Mouse (Mus musculus) adrenal gland, postnatal 4 days (tissue): Measurements from ENCODE around the gene Mptx2. TPM values are rescaled to one million over a fixed set of nuclear protein-coding genes. Genes with fewer than 3 reads are reported as not detected.
"Not testable (repeated sequence)": the region's sequence is repeated elsewhere in the genome, so short reads cannot be mapped to it uniquely, and the experiment has no call there.

ENCODE experiments used
- DNase-seq, 2 experiments: peaks; one replicate each; pipeline ENCODE4 v3.0.0; 2021 to 2022; ENCODE audit warnings: low spot score in 2 of 2, mixed read lengths in 2 of 2
- long read RNA-seq, 2 experiments: library from polyadenylated mRNA; stranded (forward); transcript quantifications; one replicate each; pipeline ENCODE4 v2.0.0; 2021
- total RNA-seq, 2 experiments: library from RNA; stranded (reverse); gene quantifications; 2 replicates each; pipeline ENCODE4 v1.2.3; 2021

Mptx2 gene
- not detected for total RNA-seq
- long read RNA-seq, experiment 1, result 0 reads
- long read RNA-seq, experiment 2, result 0 reads

DNA sequence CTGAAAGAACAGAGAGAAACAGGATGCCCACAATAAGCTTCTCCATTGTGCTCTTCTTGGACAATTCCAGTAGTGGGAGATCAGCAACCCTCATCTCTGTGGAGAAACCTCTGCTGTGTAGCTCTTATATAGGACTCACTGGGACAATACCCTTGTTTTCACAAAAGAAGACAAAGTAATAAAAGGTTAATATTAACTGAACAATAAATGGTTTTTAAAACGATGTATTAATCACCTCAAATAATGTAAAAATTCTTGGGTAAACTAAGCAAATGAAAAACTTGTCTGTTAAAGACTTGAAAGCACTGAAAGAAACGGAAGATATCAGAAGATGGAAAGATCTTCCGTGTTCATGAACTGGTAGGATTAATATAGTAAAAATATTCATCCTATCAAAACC, at the start of gene Mptx2:
Gene Mptx2, minus strand, starts transcription at position 101 of the 400 bp plus-strand sequence.
- no peak for DNase-seq

DNA sequence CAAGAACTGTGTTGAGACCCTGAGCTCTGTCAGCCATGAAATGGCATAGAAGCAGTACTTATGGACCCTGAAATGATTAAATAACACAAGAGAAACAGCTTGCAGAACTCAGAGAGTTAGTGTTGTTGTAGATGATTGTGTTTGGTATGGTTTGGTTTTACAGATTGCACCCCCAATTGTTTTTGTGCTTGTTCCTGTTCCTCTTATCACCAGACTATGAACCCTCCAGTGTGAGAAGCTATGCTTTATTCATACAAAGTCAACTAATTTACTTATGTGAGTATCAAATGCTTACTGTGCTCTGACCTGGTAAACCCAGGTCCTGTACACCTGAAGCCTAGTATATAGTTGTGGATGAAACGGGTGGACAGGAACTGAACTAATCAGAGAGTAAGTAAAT, 49.0 kb upstream of the Mptx2 start:
- no peak for DNase-seq

DNA sequence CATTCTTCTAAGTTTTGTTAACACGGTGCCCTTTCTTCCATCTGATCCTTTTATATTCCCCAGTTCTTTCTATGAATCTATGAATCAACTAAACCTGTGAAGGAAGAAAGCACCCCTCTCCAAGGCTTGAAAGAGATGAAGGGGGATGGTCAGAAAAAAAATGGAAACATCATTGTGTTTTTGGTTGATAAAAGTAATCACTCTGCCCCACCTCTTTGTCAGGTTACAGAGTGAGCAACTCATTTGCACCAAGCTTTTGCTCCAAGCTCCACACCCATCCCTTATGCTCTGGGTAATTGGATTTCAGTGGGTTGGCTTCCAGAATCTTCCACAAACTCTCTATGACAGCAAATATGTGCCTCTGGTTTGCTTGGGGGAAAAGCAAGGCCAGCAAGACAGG, 47.8 kb upstream of the Mptx2 start:
- no peak for DNase-seq

- DNase-seq, result no peak
These were observed 47.4 kb upstream of the Mptx2 start for GRCm38 (mm10) chr1:173324961-173325360.

- DNase-seq, result no peak
These were observed 46.4 kb upstream of the Mptx2 start for GRCm38 (mm10) chr1:173323839-173324585.

GRCm38 (mm10) chr1:173322249-173322627, 44.7 kb upstream of the Mptx2 start:
- no peak for DNase-seq

DNA sequence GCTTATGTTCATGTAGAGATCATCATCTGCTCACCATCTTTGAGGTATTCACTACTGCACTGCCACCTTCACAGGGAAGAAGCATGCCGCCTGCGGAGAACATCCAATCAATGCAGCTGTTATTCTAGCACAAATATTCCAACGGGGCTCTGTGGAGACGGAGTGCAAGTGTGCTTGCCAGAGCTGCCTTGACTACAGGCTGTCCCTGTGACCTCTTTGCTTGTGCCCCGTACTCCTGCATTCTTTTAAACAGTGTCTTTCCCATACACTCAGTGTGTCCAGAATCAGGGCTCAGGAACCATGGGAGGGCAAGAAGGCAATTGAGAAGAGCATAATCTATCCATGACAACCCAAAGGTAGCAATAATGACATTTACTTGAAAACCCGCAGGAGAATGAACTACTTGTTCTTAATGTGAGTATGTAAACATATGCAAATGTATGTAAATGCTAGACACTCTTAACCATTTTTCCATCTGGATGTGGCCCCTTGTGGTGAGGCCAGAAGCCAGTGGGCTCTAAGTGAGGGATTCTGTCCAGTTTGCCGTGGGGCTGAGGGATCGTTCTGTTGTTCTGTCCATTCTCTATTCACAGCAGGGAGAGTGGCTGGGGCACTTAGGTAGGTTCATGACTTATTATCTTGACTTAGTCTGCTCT, 44.1 kb upstream of the Mptx2 start:
- DNase-seq, result no peak

DNA sequence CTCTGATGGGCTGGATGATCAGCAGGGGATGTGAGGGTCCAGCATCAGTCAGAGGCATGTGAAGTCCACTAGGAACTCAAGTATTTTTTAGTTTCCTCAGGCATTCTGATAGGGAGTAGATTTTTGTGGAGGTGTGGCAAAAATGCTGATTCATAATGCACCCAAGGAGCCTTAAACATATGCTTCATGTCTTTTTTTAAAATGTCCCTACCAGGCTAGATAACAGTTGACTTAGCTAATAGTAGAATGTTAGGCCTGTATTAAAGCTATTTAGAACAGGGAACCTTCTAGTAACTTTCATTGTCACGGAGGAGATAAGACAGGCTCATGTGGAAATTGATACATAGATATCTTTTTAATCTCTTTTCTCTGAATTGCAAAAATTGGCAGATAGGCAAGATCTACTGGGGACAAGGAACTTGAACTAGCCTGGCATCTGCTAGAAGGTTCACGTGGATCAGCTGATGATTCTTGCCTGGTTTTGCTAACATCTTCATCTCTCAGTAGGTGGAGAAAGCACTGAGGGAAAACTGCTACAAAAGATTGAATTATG, 40.4 kb upstream of the Mptx2 start:
- DNase-seq, result no peak

DNA sequence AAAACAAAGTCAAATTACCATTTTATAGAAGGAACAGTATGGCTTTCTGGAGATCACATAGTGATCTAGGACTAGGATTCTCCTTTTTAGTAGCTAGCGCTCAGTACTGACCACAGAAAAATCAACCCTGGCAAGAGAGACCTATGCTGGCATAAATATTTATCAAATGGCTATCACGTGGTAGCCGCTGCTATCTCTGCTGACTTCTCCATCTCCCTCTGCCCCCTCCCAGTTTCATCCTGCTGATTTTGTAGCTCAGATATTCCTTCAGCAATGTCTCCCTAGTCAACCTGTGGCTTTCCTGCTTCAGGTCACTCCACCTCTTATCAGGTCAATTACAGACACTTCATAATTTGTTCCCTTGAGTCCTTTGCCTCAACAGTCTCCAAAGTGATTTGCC, 38.1 kb upstream of the Mptx2 start:
- DNase-seq, result no peak

DNA sequence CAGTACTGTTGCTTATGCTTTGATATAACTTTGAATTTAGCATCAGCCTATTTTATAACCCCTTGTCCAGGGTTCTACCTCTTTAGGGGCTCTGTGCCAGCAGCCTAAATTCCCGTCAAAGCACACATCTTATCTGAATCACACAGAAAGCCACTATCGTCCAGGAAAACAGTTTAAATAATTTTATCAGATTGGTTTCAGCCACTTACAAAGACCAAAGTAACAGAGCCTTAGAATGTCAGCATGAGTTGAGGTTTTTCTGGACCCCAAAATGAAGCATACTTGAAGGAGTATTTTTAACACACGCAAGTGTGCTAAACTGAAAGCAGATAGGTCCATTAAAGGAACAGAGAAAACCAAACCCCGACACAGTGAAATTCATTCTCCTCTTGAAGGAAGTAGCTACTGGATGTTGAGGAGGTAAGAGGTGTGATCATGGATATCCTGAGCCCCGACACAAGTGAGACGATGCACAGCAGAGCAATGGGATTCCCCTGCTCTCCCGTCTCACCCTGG, 36.0 kb upstream of the Mptx2 start:
- DNase-seq, result not testable (repeated sequence)

GRCm38 (mm10) chr1:173302795-173303194, 25.2 kb upstream of the Mptx2 start:
- not testable (repeated sequence) for DNase-seq

DNA sequence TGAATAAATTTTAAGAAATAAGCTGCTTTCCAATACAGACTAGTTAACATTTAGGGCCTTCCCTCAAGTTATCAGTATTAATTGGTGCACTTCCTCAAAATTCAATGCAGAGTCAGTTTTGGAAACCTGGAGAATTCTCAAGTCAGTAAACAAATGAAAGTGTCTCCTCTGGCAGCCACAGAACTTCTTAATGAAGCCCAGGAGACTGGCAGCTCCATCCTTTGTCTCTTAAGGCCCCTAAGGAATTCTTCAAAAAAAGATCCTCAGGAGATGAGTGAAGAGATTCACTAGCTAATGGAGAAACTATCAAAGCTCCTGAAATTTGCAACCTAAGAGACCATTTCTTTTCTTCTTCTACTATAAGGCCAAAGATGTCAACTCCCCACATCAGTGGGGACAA, 11.9 kb downstream of the Mptx2 start, which contains the start of gene Olfr418:
Gene Olfr418, plus strand, starts transcription at position 301 of the 400 bp plus-strand sequence.
- no peak for DNase-seq

GRCm38 (mm10) chr1:173249888-173250287, 27.7 kb downstream of the Mptx2 start:
- no peak for DNase-seq

DNA sequence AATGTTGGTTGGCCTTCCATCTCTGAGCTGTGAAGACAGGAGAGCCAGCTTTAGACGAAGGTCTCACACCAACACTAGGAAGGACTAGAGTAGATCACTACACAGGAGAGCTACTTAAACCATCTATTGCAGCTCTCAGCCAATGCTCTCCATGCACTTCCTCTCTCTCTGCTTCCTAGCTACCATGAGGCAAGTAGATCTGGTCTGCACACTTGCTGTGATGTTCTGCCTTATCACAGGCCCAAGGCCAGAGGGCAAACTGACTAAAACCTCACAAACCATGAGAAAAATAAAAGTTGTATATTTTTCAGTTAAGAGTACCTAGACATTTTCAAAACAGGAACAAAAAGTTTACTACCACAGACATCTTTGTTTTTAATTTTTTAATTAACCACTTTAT, 40.6 kb downstream of the Mptx2 start:
- not testable (repeated sequence) for DNase-seq

DNA sequence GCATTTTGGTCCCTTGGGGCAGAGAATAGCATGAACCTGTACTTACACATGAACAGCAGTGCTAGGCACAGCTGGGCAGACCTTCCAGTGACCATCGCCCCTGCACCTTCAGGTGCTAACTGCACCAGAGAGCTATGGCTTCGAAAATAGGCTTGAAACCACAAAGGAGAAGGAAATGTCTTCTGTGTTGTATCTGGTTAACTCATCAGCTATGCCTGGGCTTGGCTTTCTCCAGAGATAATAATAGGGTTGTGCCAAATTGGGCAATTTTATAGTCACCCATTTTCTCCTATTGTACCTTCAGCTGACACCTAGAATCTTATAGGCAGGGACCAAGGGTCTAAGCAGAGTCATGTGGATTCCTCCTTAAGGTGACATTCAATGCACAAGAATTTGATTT, 50.5 kb downstream of the Mptx2 start, which contains the start of gene Fcer1a:
Gene Fcer1a, minus strand, starts transcription at position 134 of the 400 bp plus-strand sequence.
- no peak for DNase-seq

Other genes with a start within 250 kb of the Mptx2 start
- not detected for gene Olfr1408, start 140.4 kb downstream of the Mptx2 start, total RNA-seq
- gene Olfr1406, start 87.1 kb downstream of the Mptx2 start, total RNA-seq, result not detected
- not detected for gene Olfr218, start 80.0 kb downstream of the Mptx2 start, total RNA-seq
- gene Olfr1404, start 65.4 kb downstream of the Mptx2 start, total RNA-seq, result not detected
- gene Fcer1a, start 50.6 kb downstream of the Mptx2 start, total RNA-seq, result under 1 TPM; 0.36 to 0.40 TPM
- gene Olfr418, start 11.8 kb downstream of the Mptx2 start, total RNA-seq, result not detected
- 1 to 10 TPM; 5.0 to 6.2 TPM for gene Ackr1, start 56.0 kb upstream of the Mptx2 start, total RNA-seq
- 1 to 10 TPM; 2.3 to 2.7 TPM for gene Aim2, start 73.1 kb upstream of the Mptx2 start, total RNA-seq
- 10 to 100 TPM; 15.6 to 17.7 TPM for gene Cadm3, start 89.9 kb upstream of the Mptx2 start, total RNA-seq
- gene Ifi206, start 213.3 kb upstream of the Mptx2 start, total RNA-seq, result under 1 TPM; 0.17 to 0.34 TPM